Mouse (Mus musculus): ENCODE data around the gene Prdm16. TPM values are rescaled to one million over a fixed set of nuclear protein-coding genes. Genes with fewer than 3 reads are reported as not detected.

Prdm16 gene
- total and polyA plus RNA-seq, 3 experiments, result not detected

GRCm38 (mm10) chr4:154273000-154273399, 363.7 kb downstream of the Prdm16 start:
- H3K27ac ChIP-seq (ENCODE audit: insufficient read depth, low read depth), result no peak overlapping the region
- peaks cover 96% of the 10 kb centered on the region for H3K9me3 ChIP-seq (replicated peaks; ENCODE audit: low read length)
- in situ Hi-C loops (cut with MboI; ENCODE audit: low pct_ligation_motif_present, low pct_unique_long_range_greater_than_20kb, low sequenced_read_pairs) (no loop called here), dilution Hi-C loops (cut with MboI; ENCODE audit: extremely low pct_ligation_motif_present, extremely low pct_unique_long_range_greater_than_20kb, low sequenced_read_pairs) (no loop called here)
- no peaks in the 10 kb centered on the region for H3K27me3 ChIP-seq (replicated peaks)
- H3K4me3 ChIP-seq (replicated peaks in 1 of 3; ENCODE audit: low read depth in 2 of 3, low read length in 2 of 3, poor library complexity in 1 of 3), result no peak overlapping the region
- no peak overlapping the region for H3K9ac ChIP-seq (ENCODE audit: insufficient read depth, low read depth)
- H3K36me3 ChIP-seq (replicated peaks in 1 of 2; ENCODE audit: control insufficient read depth in 1 of 2, insufficient read depth in 1 of 2, low read length in 1 of 2), result no peaks in the 10 kb centered on the region
- TF ChIP-seq KAT2A (IDR thresholded peaks at IDR 0.05; ENCODE audit: insufficient replicate concordance, low read length) (no peak), CTCF (conservative IDR thresholded peaks at IDR 0.05 in 1 of 2, IDR thresholded peaks at IDR 0.05 in 1 of 2; ENCODE audit: low read depth in 2 of 2, low read length in 2 of 2) (peak in 1 of 2 experiments; percentile 17; a peak in 1 of 4 replicates)
- H3K79me2 ChIP-seq (replicated peaks; ENCODE audit: control insufficient read depth, extremely low read depth, insufficient read depth, poor library complexity, severe bottlenecking), result no peaks in the 10 kb centered on the region
- H3K4me2 ChIP-seq (ENCODE audit: insufficient read depth, low read depth, poor library complexity, severe bottlenecking), result no peak overlapping the region
- peak; percentile 1 for DNase-seq (ENCODE audit: extremely low read depth)
- H3K4me1 ChIP-seq (ENCODE audit: control insufficient read depth in 1 of 2, insufficient read depth in 2 of 2), result no peaks in the 10 kb centered on the region

DNA sequence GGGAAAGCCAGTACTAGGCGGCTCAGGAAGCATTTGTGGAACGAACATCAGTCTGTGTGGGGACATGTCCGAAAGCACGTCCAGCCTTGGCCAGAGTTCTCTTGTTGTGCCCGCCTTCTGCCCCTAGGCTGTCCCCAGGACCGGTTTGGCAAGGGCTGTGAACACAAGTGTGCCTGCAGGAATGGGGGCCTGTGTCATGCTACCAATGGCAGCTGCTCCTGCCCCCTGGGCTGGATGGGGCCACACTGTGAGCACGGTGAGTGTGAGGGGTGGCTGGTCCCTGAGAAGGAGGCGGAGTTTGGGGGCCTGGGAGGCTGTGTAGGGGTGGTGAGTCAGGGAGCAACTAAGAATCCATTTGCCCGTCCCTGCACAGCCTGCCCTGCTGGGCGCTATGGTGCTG, 367.2 kb downstream of the Prdm16 start:
- Histone ChIP-seq H3K4me3 (replicated peaks in 1 of 3; ENCODE audit: low read depth in 2 of 3, low read length in 2 of 3, poor library complexity in 1 of 3) (no peak overlapping the region), H3K4me2 (ENCODE audit: insufficient read depth, low read depth, poor library complexity, severe bottlenecking) (no peak overlapping the region), H3K27ac (ENCODE audit: insufficient read depth, low read depth) (no peak overlapping the region), H3K27me3 (replicated peaks) (no peaks in the 10 kb centered on the region), H3K9me3 (replicated peaks; ENCODE audit: low read length) (peaks cover 98% of the 10 kb centered on the region), H3K79me2 (replicated peaks; ENCODE audit: control insufficient read depth, extremely low read depth, insufficient read depth, poor library complexity, severe bottlenecking) (no peaks in the 10 kb centered on the region), H3K9ac (ENCODE audit: insufficient read depth, low read depth) (no peak overlapping the region), H3K4me1 (ENCODE audit: control insufficient read depth in 1 of 2, insufficient read depth in 2 of 2) (no peaks in the 10 kb centered on the region), H3K36me3 (replicated peaks in 1 of 2; ENCODE audit: control insufficient read depth in 1 of 2, insufficient read depth in 1 of 2, low read length in 1 of 2) (no peaks in the 10 kb centered on the region)
- dilution Hi-C loops (cut with MboI; ENCODE audit: extremely low pct_ligation_motif_present, extremely low pct_unique_long_range_greater_than_20kb, low sequenced_read_pairs) (no loop called here), in situ Hi-C loops (cut with MboI; ENCODE audit: low pct_ligation_motif_present, low pct_unique_long_range_greater_than_20kb, low sequenced_read_pairs) (no loop called here)
- TF ChIP-seq CHD1 (IDR thresholded peaks at IDR 0.05; ENCODE audit: low read depth, low read length) (no peak), TBP (conservative IDR thresholded peaks at IDR 0.05; ENCODE audit: low read depth, low read length) (no peak), ZNF384 (IDR thresholded peaks at IDR 0.05; ENCODE audit: low read depth, low read length) (no peak), IRF4 (IDR thresholded peaks at IDR 0.05; ENCODE audit: low read depth, low read length) (no peak), ETS1 (conservative IDR thresholded peaks at IDR 0.05; ENCODE audit: low read depth, low read length) (no peak), CHD2 (IDR thresholded peaks at IDR 0.05; ENCODE audit: low read length) (no peak), NRF1 (IDR thresholded peaks at IDR 0.05; ENCODE audit: low read depth, low read length) (no peak), GABPA (IDR thresholded peaks at IDR 0.05; ENCODE audit: insufficient replicate concordance, low read depth, low read length) (no peak), MXI1 (IDR thresholded peaks at IDR 0.05; ENCODE audit: low read depth, low read length) (no peak), MYC (IDR thresholded peaks at IDR 0.05; ENCODE audit: low read depth, low read length) (no peak), SMC3 (IDR thresholded peaks at IDR 0.05; ENCODE audit: low read depth, low read length) (no peak), JUND (conservative IDR thresholded peaks at IDR 0.05; ENCODE audit: low read depth, low read length) (no peak), ZKSCAN1 (IDR thresholded peaks at IDR 0.05; ENCODE audit: borderline replicate concordance, low read depth, low read length) (no peak), KAT2A (IDR thresholded peaks at IDR 0.05; ENCODE audit: insufficient replicate concordance, low read length) (no peak), USF1 (IDR thresholded peaks at IDR 0.05; ENCODE audit: low read depth, low read length) (no peak)
- no peak for DNase-seq (ENCODE audit: extremely low read depth)
